Mouse (Mus musculus) right cerebral cortex, postnatal 25 days (tissue): ENCODE data around the gene Plin4.

Source experiments
- DNase-seq: peaks from one replicate; pipeline ENCODE4 v3.0.0; 2022

Plin4 gene

GRCm38 (mm10) chr17:56054938-56055337 lies 54.7 kb downstream of the Plin4 start:
- DNase-seq, result no peak

- no peak for DNase-seq
Measured at GRCm38 (mm10) chr17:56051369-56051768, 58.2 kb downstream of the Plin4 start.
